Mouse (Mus musculus): ENCODE measurements around the gene Nudt2. TPM values are rescaled to one million over a fixed set of nuclear protein-coding genes. Genes with fewer than 3 reads are reported as not detected.

Gene Nudt2
- total and polyA plus RNA-seq, 2 experiments from 2014 or later: 37.6 to 42.0 TPM

DNA sequence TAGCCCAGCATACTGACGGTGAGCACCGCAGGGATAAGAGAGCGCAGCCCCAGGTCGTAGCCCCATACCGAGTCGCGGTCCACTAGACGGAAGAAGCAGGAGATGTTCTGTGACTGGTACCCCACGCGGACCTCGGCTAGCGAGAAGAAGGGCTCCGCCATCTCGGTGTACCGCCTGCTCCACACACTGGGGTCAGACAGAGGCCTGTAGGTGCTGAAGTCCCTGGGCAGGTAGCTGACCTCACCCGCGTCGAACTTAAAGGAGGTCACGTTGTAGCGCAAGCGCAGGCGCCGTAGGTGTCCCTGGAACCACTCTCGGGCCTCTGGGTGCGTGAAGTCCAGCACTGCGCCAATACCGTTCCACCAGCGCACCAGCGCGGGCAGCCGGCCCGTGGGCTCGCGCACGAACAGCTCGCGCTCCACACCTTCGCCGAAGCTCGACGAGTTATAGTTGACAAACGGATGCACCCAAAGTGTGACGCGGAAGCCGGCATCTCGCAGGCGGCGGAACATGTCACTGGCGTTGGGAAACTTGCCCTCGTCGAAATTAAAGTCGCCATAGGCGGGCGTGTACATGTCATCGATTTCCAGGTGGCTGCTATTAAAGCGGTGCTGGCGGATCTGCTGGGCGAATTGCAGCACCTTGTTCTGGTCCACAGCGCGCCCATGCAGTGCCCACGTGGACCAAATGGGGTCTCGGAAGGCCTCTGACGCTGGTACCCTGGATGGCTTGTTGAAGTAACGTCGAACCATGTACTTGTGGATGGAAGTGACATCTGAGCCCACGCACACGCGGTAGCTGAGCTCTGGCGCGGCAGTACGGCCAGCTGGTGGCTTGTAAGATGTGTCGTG lies 33.3 kb downstream of the Nudt2 start:
- H3K27me3 ChIP-seq (ENCODE audit: control insufficient read depth, insufficient read depth, low read length): peaks cover 60% of the 10 kb centered on the region
- DNase-seq (ENCODE audit: low spot score) (no peak), ATAC-seq (ENCODE audit: insufficient read depth, low read depth) (no peak)
- WGBS: 15% methylated on average over 72 of the region's 72 CpGs
- H3K9me3 ChIP-seq (replicated peaks; ENCODE audit: control insufficient read depth, low read length): no peaks in the 10 kb centered on the region
- peaks cover 14% of the 10 kb centered on the region for H3K4me1 ChIP-seq (ENCODE audit: control insufficient read depth, insufficient read depth)
- H3K27ac ChIP-seq (ENCODE audit: low read depth): no peak overlapping the region
- H3K36me3 ChIP-seq (replicated peaks; ENCODE audit: control insufficient read depth, insufficient read depth, low read length): no peaks in the 10 kb centered on the region
- H3K4me2 ChIP-seq (ENCODE audit: low read depth, low read length): peak overlapping the region; percentile 28
- TF ChIP-seq EP300 (IDR thresholded peaks at IDR 0.05; ENCODE audit: low read depth): no peak
- TF ChIP-seq CTCF (IDR thresholded peaks at IDR 0.05; ENCODE audit: low read depth): no peak
- H3K4me3 ChIP-seq (ENCODE audit: low read depth, low read length): peak overlapping the region; percentile 25
- no peak overlapping the region for H3K9ac ChIP-seq (replicated peaks; ENCODE audit: low read depth, low read length)

DNA sequence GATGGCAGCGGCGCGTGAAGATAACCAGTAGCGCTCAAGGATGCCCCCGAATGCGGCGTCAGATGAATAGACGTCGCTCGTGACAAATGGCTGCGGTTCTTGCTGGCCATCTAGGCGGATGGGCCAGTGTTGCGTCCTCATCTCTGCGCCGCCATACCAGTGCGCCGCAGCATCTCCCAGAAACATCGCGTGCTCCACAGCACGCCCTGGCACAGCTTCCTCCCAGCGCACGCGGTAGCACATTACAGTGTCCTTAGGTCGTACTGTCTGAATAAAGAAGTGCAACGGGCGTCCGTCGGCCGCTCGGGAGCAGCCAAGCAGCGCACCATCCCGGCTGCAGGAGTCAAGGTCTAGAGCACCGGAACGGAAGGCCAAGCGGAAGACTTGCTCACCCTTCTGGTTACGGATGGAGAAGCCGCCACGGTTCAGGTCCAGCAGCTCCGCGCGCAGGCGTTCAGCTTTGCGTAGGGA lies 34.0 kb downstream of the Nudt2 start:
- Histone ChIP-seq H3K4me2 (ENCODE audit: low read depth, low read length) (peak overlapping the region; percentile 1; the same call in 1 of the 2 replicates), H3K27me3 (ENCODE audit: control insufficient read depth, insufficient read depth, low read length) (peaks cover 60% of the 10 kb centered on the region), H3K9me3 (replicated peaks; ENCODE audit: control insufficient read depth, low read length) (no peaks in the 10 kb centered on the region), H3K4me1 (ENCODE audit: control insufficient read depth, insufficient read depth) (peaks cover 14% of the 10 kb centered on the region), H3K4me3 (ENCODE audit: low read depth, low read length) (peak overlapping the region; percentile 25), H3K9ac (replicated peaks; ENCODE audit: low read depth, low read length) (no peak overlapping the region), H3K36me3 (replicated peaks; ENCODE audit: control insufficient read depth, insufficient read depth, low read length) (no peaks in the 10 kb centered on the region), H3K27ac (ENCODE audit: low read depth) (no peak overlapping the region)
- 19% methylated on average over 43 of the region's 43 CpGs for WGBS
- ATAC-seq (ENCODE audit: insufficient read depth, low read depth) (no peak), DNase-seq (ENCODE audit: low spot score) (no peak)
- TF ChIP-seq CTCF (IDR thresholded peaks at IDR 0.05; ENCODE audit: low read depth) (no peak), EP300 (IDR thresholded peaks at IDR 0.05; ENCODE audit: low read depth) (no peak)

DNA sequence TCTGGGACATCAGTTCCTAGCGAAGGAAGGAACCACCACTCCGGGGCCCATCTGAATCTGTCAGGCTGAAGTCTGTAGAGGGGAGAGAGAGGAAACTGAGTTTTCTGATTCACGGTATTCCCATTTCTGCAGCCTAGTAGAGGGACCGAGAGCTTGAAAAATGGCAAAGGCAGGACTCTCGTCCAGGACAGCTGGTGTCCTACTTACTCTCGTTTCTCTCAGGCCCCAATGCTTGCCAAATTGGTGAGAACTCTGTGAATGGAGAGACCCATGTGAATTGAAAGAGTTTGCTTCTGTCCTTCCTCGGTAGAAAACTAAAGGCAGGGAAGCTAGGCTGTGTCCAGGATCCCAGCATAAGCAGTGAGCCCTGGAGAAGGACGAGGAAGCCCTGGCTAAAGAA lies 34.7 kb downstream of the Nudt2 start:
- H3K27ac ChIP-seq (ENCODE audit: low read depth): no peak overlapping the region
- no peak for TF ChIP-seq EP300 (IDR thresholded peaks at IDR 0.05; ENCODE audit: low read depth)
- no peak for TF ChIP-seq CTCF (IDR thresholded peaks at IDR 0.05; ENCODE audit: low read depth)
- WGBS: 77% methylated on average over 8 of the region's 8 CpGs

DNA sequence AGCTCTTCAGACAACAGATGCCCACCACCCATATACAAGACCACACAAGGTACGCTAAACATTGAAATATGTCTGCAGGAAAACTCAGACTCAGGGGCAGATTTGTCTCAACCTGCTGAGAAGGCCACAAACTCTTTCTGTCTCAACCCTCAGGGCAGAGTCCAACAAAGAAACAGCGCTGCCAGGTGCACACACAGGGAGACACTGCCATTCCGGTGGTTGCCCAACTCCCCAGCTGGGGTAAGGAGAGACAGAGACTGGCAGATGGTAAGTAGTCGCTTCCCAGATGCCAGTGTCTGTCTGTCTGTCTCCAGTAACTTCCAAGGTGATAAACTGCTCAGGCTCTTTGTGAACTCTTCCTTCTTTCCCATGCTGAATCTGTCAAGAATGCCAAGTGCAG lies 35.8 kb downstream of the Nudt2 start:
- H3K27ac ChIP-seq (ENCODE audit: low read depth): no peak overlapping the region
- H3K9ac ChIP-seq (replicated peaks; ENCODE audit: low read depth, low read length): no peak overlapping the region
- no peak for DNase-seq (ENCODE audit: low spot score)
- no peaks in the 10 kb centered on the region for H3K9me3 ChIP-seq (replicated peaks; ENCODE audit: control insufficient read depth, low read length)
- no peak for TF ChIP-seq CTCF (IDR thresholded peaks at IDR 0.05; ENCODE audit: low read depth)
- no peak for TF ChIP-seq EP300 (IDR thresholded peaks at IDR 0.05; ENCODE audit: low read depth)
- no peaks in the 10 kb centered on the region for H3K36me3 ChIP-seq (replicated peaks; ENCODE audit: control insufficient read depth, insufficient read depth, low read length)
- peaks cover 60% of the 10 kb centered on the region for H3K27me3 ChIP-seq (ENCODE audit: control insufficient read depth, insufficient read depth, low read length)
- H3K4me2 ChIP-seq (ENCODE audit: low read depth, low read length): no peak overlapping the region
- H3K4me1 ChIP-seq (ENCODE audit: control insufficient read depth, insufficient read depth): peaks cover 14% of the 10 kb centered on the region
- 82% methylated on average over 4 of the region's 4 CpGs for WGBS
- no peak overlapping the region for H3K4me3 ChIP-seq (ENCODE audit: low read depth, low read length)
- ATAC-seq (ENCODE audit: insufficient read depth, low read depth): no peak

More for the DNA sequence above, 34.7 kb downstream of the Nudt2 start:
- ATAC-seq (ENCODE audit: insufficient read depth, low read depth) (no peak), DNase-seq (ENCODE audit: low spot score) (no peak)
- peaks cover 60% of the 10 kb centered on the region for H3K27me3 ChIP-seq (ENCODE audit: control insufficient read depth, insufficient read depth, low read length)
- H3K4me1 ChIP-seq (ENCODE audit: control insufficient read depth, insufficient read depth): peaks cover 14% of the 10 kb centered on the region
- no peaks in the 10 kb centered on the region for H3K36me3 ChIP-seq (replicated peaks; ENCODE audit: control insufficient read depth, insufficient read depth, low read length)
- no peak overlapping the region for H3K4me2 ChIP-seq (ENCODE audit: low read depth, low read length)
- H3K9ac ChIP-seq (replicated peaks; ENCODE audit: low read depth, low read length): no peak overlapping the region
- H3K4me3 ChIP-seq (ENCODE audit: low read depth, low read length): no peak overlapping the region
- no peaks in the 10 kb centered on the region for H3K9me3 ChIP-seq (replicated peaks; ENCODE audit: control insufficient read depth, low read length)

DNA sequence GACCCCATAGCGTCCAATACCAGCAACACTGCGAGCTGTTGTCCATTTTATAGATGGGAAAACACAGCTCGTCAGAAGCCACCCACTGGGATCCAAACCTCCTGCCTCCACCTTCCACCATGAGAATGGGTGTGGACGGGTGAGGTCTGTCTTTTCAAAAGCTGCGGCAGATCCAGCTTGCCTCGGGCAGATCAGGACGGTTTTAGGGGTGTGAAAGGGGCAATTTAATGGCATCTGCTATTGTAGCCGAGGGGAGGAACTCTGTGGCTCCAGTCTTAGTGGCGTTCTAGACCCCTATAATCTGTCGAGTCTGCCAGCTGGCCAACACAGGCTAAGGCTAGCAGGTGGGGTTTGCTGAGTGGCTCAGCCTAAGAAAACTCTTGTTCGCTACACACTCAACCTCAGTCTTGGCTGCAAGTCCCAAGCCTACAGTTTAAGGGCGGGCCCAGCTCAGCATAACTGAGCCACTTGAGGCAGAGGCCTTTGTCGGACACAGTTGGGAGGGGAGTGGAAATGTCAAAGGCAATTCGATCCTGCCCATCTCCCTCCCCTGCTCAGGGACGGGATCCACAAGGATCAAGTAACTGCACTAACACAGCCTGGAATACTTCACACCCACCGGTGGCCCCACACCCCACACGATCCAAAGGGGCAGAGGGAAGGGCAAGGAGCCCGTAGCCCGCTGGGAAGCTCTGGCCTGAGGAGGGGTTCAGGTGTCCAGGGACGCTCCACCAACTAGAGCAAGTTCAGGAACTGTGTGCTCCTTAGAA lies 37.4 kb downstream of the Nudt2 start:
- Histone ChIP-seq H3K27me3 (ENCODE audit: control insufficient read depth, insufficient read depth, low read length) (peaks cover 53% of the 10 kb centered on the region), H3K9me3 (replicated peaks; ENCODE audit: control insufficient read depth, low read length) (no peaks in the 10 kb centered on the region), H3K4me3 (ENCODE audit: low read depth, low read length) (peak overlapping the region; percentile 48), H3K36me3 (replicated peaks; ENCODE audit: control insufficient read depth, insufficient read depth, low read length) (no peaks in the 10 kb centered on the region), H3K27ac (ENCODE audit: low read depth) (no peak overlapping the region), H3K4me1 (ENCODE audit: control insufficient read depth, insufficient read depth) (peaks cover 26% of the 10 kb centered on the region), H3K9ac (replicated peaks; ENCODE audit: low read depth, low read length) (peak overlapping the region; percentile 43), H3K4me2 (ENCODE audit: low read depth, low read length) (peak overlapping the region; percentile 70)
- DNase-seq (ENCODE audit: low spot score) (peak; percentile 51), ATAC-seq (ENCODE audit: insufficient read depth, low read depth) (peak; percentile 22)
- TF ChIP-seq CTCF (IDR thresholded peaks at IDR 0.05; ENCODE audit: low read depth) (no peak), EP300 (IDR thresholded peaks at IDR 0.05; ENCODE audit: low read depth) (no peak)
- 20% methylated on average over 20 of the region's 20 CpGs for WGBS
